Mouse (Mus musculus): ENCODE data around the gene Gm7075. TPM values are rescaled to one million over a fixed set of nuclear protein-coding genes. Genes with fewer than 3 reads are reported as not detected.
"Not testable (repeated sequence)": the region's sequence is repeated elsewhere in the genome, so short reads cannot be mapped to it uniquely, and the experiment has no call there.

Gene Gm7075
- total and polyA plus RNA-seq, 2 experiments from 2014 or later: not detected

- DNase-seq: no peak
- Histone ChIP-seq H3K4me2 (ENCODE audit: low read depth) (no peak overlapping the region), H3K27me3 (ENCODE audit: insufficient read depth, low read length) (no peaks in the 10 kb centered on the region), H3K4me3 (ENCODE audit: low read depth, low read length) (no peak overlapping the region), H3K9me3 (ENCODE audit: low read length) (no peaks in the 10 kb centered on the region), H3K36me3 (ENCODE audit: insufficient read depth) (no peaks in the 10 kb centered on the region), H3K9ac (no peak overlapping the region), H3K27ac (ENCODE audit: low read depth, low read length) (no peak overlapping the region), H3K4me1 (ENCODE audit: insufficient read depth) (no peaks in the 10 kb centered on the region)
- no peak for TF ChIP-seq CTCF (IDR thresholded peaks at IDR 0.05; ENCODE audit: low read depth)
- WGBS: 91% methylated on average over 10 of the region's 10 CpGs
- no peak for ATAC-seq
Observed at GRCm38 (mm10) chr10:63396963-63397362, 24.6 kb downstream of the Gm7075 start.

- no peak for TF ChIP-seq CTCF (IDR thresholded peaks at IDR 0.05; ENCODE audit: low read depth)
- Histone ChIP-seq H3K4me3 (ENCODE audit: low read depth, low read length) (no peak overlapping the region), H3K9ac (no peak overlapping the region), H3K9me3 (ENCODE audit: low read length) (no peaks in the 10 kb centered on the region), H3K27me3 (ENCODE audit: insufficient read depth, low read length) (no peaks in the 10 kb centered on the region), H3K4me2 (ENCODE audit: low read depth) (no peak overlapping the region), H3K27ac (ENCODE audit: low read depth, low read length) (no peak overlapping the region), H3K4me1 (ENCODE audit: insufficient read depth) (no peaks in the 10 kb centered on the region), H3K36me3 (ENCODE audit: insufficient read depth) (no peaks in the 10 kb centered on the region)
- WGBS: 65% methylated on average over 4 of the region's 4 CpGs
- DNase-seq: no peak
- no peak for ATAC-seq
Observed at GRCm38 (mm10) chr10:63388948-63389347, 32.6 kb downstream of the Gm7075 start.

GRCm38 (mm10) chr10:63386991-63387390 is 34.6 kb downstream of the Gm7075 start:
- Histone ChIP-seq H3K27ac (ENCODE audit: low read depth, low read length) (no peak overlapping the region), H3K9me3 (ENCODE audit: low read length) (no peaks in the 10 kb centered on the region), H3K4me1 (ENCODE audit: insufficient read depth) (no peaks in the 10 kb centered on the region), H3K27me3 (ENCODE audit: insufficient read depth, low read length) (no peaks in the 10 kb centered on the region), H3K4me2 (ENCODE audit: low read depth) (peak overlapping the region; percentile 67), H3K36me3 (ENCODE audit: insufficient read depth) (no peaks in the 10 kb centered on the region), H3K4me3 (ENCODE audit: low read depth, low read length) (peak overlapping the region; percentile 56), H3K9ac (peak overlapping the region; percentile 55)
- DNase-seq (peak; percentile 7), ATAC-seq (no peak)
- TF ChIP-seq CTCF (IDR thresholded peaks at IDR 0.05; ENCODE audit: low read depth): no peak
- 3% methylated on average over 10 of the region's 10 CpGs for WGBS

DNA sequence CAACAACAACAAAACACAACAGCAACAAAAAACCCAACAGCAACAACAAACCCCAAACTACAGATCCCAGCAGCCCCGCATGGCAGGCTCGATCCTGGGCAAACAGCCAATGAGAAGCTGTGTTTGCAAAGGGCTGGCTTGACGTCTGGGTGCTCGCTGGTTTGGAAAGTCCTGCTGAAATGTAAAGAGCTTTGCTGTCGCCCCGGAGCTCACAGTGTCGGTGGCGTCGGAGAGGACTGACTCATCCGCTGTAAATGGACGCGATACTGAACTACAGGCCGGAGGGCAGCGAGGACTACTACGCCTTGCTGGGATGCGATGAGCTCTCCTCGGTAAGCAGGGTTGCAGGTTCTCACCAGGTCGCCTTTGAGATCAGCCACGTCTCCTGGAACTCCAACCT is 35.1 kb downstream of the Gm7075 start:
- WGBS: 2% methylated on average over 19 of the region's 19 CpGs
- TF ChIP-seq CTCF (IDR thresholded peaks at IDR 0.05; ENCODE audit: low read depth): no peak
- H3K27me3 ChIP-seq (ENCODE audit: insufficient read depth, low read length): no peaks in the 10 kb centered on the region
- DNase-seq: peak; percentile 89
- peak; percentile 58 for ATAC-seq
- peak overlapping the region; percentile 16; the same call in 1 of the 2 replicates for H3K27ac ChIP-seq (ENCODE audit: low read depth, low read length)
- peak overlapping the region; percentile 67 for H3K4me2 ChIP-seq (ENCODE audit: low read depth)
- H3K4me1 ChIP-seq (ENCODE audit: insufficient read depth): 0 out of 2 replicates have a peak, but pooled peaks cover 5% of the 10 kb centered on the region
- no peaks in the 10 kb centered on the region for H3K36me3 ChIP-seq (ENCODE audit: insufficient read depth)
- H3K9ac ChIP-seq: peak overlapping the region; percentile 55
- H3K9me3 ChIP-seq (ENCODE audit: low read length): no peaks in the 10 kb centered on the region
- peak overlapping the region; percentile 56 for H3K4me3 ChIP-seq (ENCODE audit: low read depth, low read length)

GRCm38 (mm10) chr10:63385897-63386296 is 35.7 kb downstream of the Gm7075 start:
- H3K9ac ChIP-seq: peak overlapping the region; percentile 55; the same call in 1 of the 2 replicates
- ATAC-seq; H3K9me3 ChIP-seq (ENCODE audit: low read length); H3K36me3 ChIP-seq (ENCODE audit: insufficient read depth); DNase-seq; H3K4me1 ChIP-seq (ENCODE audit: insufficient read depth); H3K27me3 ChIP-seq (ENCODE audit: insufficient read depth, low read length); H3K27ac ChIP-seq (ENCODE audit: low read depth, low read length): not testable (repeated sequence)
- 20% methylated on average over 5 of the region's 5 CpGs for WGBS
- H3K4me3 ChIP-seq (ENCODE audit: low read depth, low read length): peak overlapping the region; percentile 56
- peak overlapping the region; percentile 67 for H3K4me2 ChIP-seq (ENCODE audit: low read depth)

DNA sequence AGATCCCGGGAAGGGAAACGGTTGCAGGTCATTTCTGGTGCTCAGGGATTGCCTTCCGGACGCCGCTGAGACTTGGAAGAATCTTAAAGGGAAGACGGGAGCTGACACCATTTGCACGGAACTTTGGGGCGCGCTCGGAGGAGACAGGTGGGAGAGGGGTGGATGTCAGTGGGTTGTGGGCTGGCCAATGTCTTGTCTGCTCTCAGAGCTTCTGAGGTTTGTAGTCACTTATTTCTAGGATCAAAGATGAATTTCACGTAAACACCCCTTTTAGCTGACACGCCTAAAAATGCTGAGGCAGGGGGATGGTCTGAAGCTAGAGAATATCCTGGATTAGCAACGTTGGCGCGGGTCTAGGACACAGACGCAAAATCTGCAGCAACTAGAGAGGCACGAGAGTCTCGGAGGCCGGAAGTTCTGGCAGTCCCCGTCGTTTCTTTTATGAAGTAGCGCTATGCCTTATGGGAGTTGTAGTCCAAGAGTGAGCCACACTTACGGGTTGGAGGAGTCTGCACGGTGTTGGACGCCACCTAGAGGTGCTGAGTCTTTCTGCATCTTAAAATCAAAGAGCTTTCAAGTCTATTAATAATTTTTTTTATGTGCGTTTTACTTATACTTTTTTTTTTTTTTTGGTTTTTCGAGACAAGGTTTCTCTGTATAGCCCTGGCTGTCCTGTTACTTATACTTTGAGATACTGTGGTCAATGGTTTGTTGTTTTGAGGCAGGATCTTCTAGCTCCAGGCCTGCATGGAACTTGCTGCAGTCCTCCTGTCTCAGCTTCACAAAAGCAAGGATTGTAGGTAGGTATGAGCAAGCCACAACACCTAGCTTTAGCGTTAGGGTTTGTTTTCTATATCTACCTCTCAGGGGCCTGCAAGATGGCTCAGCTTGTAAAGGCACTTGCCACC is 39.0 kb downstream of the Gm7075 start, which contains the start of gene Dnajc12:
TSS of gene Dnajc12 (plus strand) at position 72 of the 908 bp plus-strand sequence.
- peak; percentile 97 for DNase-seq
- Histone ChIP-seq H3K4me2 (ENCODE audit: low read depth) (peak within 1 kb of the TSS; percentile 79), H3K4me1 (ENCODE audit: insufficient read depth) (0 out of 2 replicates have a peak, but pooled peaks cover 6% of the 10 kb centered on the region), H3K9ac (peak within 1 kb of the TSS; percentile 59), H3K27me3 (ENCODE audit: insufficient read depth, low read length) (no peaks in the 10 kb centered on the region), H3K4me3 (ENCODE audit: low read depth, low read length) (peak within 1 kb of the TSS; percentile 56), H3K27ac (ENCODE audit: low read depth, low read length) (peak within 1 kb of the TSS; percentile 60; the same call in 1 of the 2 replicates), H3K9me3 (ENCODE audit: low read length) (no peaks in the 10 kb centered on the region), H3K36me3 (ENCODE audit: insufficient read depth) (no peaks in the 10 kb centered on the region)
- WGBS: under 1% methylated on average over 28 of the region's 28 CpGs
- TF ChIP-seq CTCF (IDR thresholded peaks at IDR 0.05; ENCODE audit: low read depth): peak; percentile 84
- ATAC-seq: peak; percentile 99
